Mouse (Mus musculus): ENCODE results near the gene Rab11fip5.

Rab11fip5 gene

GRCm38 (mm10) chr6:85314064-85314798, 60.2 kb downstream of the Rab11fip5 start:
- DNase-seq (ENCODE audit: low read depth, low spot score) = no peak

GRCm38 (mm10) chr6:85307894-85308293, 66.5 kb downstream of the Rab11fip5 start:
- no peak for DNase-seq (ENCODE audit: low read depth, low spot score)

GRCm38 (mm10) chr6:85306375-85306774, 68.1 kb downstream of the Rab11fip5 start:
- no peak for DNase-seq (ENCODE audit: low read depth, low spot score)

GRCm38 (mm10) chr6:85305826-85306225, 68.6 kb downstream of the Rab11fip5 start:
- DNase-seq (ENCODE audit: low read depth, low spot score) = no peak

- peak; percentile 13 for DNase-seq (ENCODE audit: low read depth, low spot score)
Observed at GRCm38 (mm10) chr6:85304966-85305365, 69.5 kb downstream of the Rab11fip5 start.

- DNase-seq (ENCODE audit: low read depth, low spot score) = no peak
Observed at GRCm38 (mm10) chr6:85302326-85303055, 71.9 kb downstream of the Rab11fip5 start.

- no peak for DNase-seq (ENCODE audit: low read depth, low spot score)
Observed at GRCm38 (mm10) chr6:85295384-85296167, 78.9 kb downstream of the Rab11fip5 start.

- DNase-seq (ENCODE audit: low read depth, low spot score) = no peak
Observed at GRCm38 (mm10) chr6:85294004-85294379, 80.4 kb downstream of the Rab11fip5 start.

- peak; percentile 47 for DNase-seq (ENCODE audit: low read depth, low spot score)
Observed at GRCm38 (mm10) chr6:85293255-85294003, 81.0 kb downstream of the Rab11fip5 start.

GRCm38 (mm10) chr6:85290869-85291824, 83.3 kb downstream of the Rab11fip5 start:
- peak; percentile 67 for DNase-seq (ENCODE audit: low read depth, low spot score)

GRCm38 (mm10) chr6:85288193-85288857, 86.1 kb downstream of the Rab11fip5 start:
- no peak for DNase-seq (ENCODE audit: low read depth, low spot score)

GRCm38 (mm10) chr6:85286283-85287047, 88.0 kb downstream of the Rab11fip5 start:
- DNase-seq (ENCODE audit: low read depth, low spot score) = peak; percentile 86

Measured in R1 (cell line).